Mouse (Mus musculus) neural tube, embryonic 11.5 days (tissue): Measurements from ENCODE around the gene Dnlz. TPM values are rescaled to one million over a fixed set of nuclear protein-coding genes. Genes with fewer than 3 reads are reported as not detected.
"Not testable (repeated sequence)": the region's sequence is repeated elsewhere in the genome, so short reads cannot be mapped to it uniquely, and the experiment has no call there.

Experiments
- ATAC-seq: fragments of 200-750 bp; cut with Nextera tagmentation; 2 replicates; pipeline ENCODE4 v1.8.0; 2017; ENCODE audit warnings: moderate number of reproducible peaks, mild to moderate bottlenecking, moderate TSS enrichment, moderate library complexity; ENCODE audit not compliant: insufficient read depth, low FRiP score, low TSS enrichment
- DNase-seq: peaks from one replicate; pipeline ENCODE4 v3.0.0-alpha.2; 2015; ENCODE audit warnings: low spot score
- H3K27ac ChIP-seq: fragments of 300-500 bp; sonication (generic); 2 replicates; pipeline ENCODE4 v1.5.1; 2014; ENCODE audit warnings: low read depth, mild to moderate bottlenecking, low read length
- H3K27me3 ChIP-seq: fragments of 300-500 bp; sonication (generic); 2 replicates; pipeline ENCODE4 v1.6.1; 2014; ENCODE audit warnings: mild to moderate bottlenecking, low read length, mixed read lengths; ENCODE audit not compliant: control insufficient read depth, insufficient read depth
- H3K36me3 ChIP-seq: fragments of 300-500 bp; sonication (generic); 2 replicates; pipeline ENCODE4 v1.6.1; 2014; ENCODE audit warnings: mild to moderate bottlenecking, low read length, moderate library complexity, mixed read lengths; ENCODE audit not compliant: control insufficient read depth, insufficient read depth
- H3K4me1 ChIP-seq: fragments of 300-500 bp; sonication (generic); 2 replicates; pipeline ENCODE4 v1.6.1; 2014; ENCODE audit warnings: low read length, mixed read lengths; ENCODE audit not compliant: control insufficient read depth, insufficient read depth
- H3K4me2 ChIP-seq: fragments of 300-500 bp; sonication (generic); 2 replicates; pipeline ENCODE4 v1.6.1; 2014; ENCODE audit warnings: low read depth, mild to moderate bottlenecking, moderate library complexity
- H3K4me3 ChIP-seq: fragments of 300-500 bp; sonication (generic); 2 replicates; pipeline ENCODE4 v1.5.1; 2014; ENCODE audit warnings: low read depth, low read length
- H3K9ac ChIP-seq: fragments of 300-500 bp; sonication (generic); 2 replicates; pipeline ENCODE4 v1.6.1; 2014; ENCODE audit warnings: mild to moderate bottlenecking, low read length
- H3K9me3 ChIP-seq: fragments of 300-500 bp; sonication (generic); 2 replicates; pipeline ENCODE4 v1.6.1; 2016; ENCODE audit warnings: low read length; ENCODE audit not compliant: control insufficient read depth
- WGBS: fragments of 180-500 bp; shearing (Covaris S2); extraction: QIAGEN DNeasy Blood & Tissue Kit; methylation state at CpG from one replicate; pipeline ENCODE4 v1.1.7; 2014; 5-methylcytosine and 5-hydroxymethylcytosine counted together
- polyA plus RNA-seq: library from polyadenylated mRNA; unstranded; fragments of >200 nt; fragmentation: Nextera tagmentation; extraction: Ambion mirVana; gene quantifications from 2 replicates; pipeline ENCODE4 v1.2.1, GENCODE M21; 2014

Gene Dnlz
- polyA plus RNA-seq, 1 experiment from 2014 or later, result 35.6 TPM

DNA sequence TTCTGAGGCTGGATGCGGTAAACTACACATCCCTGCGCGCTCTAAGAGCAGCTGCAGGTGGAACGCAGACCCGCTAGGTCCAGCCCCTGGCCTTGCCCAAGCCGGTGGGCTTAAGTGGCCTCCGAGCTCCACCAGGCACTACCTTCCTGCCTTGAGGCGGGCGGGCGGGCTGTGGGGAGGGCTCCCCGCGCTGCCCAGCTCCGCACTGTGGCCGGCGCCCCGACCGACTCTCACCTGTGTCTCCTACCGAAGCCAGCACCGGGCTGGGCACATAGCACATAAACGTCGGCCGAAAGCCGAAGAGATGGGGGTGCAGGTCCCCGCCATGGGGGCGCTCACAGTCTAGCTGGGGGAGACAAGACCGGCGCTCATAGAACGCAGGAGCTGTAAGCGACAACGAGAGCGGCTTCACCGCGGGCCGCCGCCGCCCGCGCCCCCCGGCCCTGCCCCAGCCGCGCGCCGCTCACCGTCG is 36.8 kb upstream of the Dnlz start:
- peaks cover 38% of the 10 kb centered on the region for H3K36me3 ChIP-seq
- peak; percentile 31 for DNase-seq

DNA sequence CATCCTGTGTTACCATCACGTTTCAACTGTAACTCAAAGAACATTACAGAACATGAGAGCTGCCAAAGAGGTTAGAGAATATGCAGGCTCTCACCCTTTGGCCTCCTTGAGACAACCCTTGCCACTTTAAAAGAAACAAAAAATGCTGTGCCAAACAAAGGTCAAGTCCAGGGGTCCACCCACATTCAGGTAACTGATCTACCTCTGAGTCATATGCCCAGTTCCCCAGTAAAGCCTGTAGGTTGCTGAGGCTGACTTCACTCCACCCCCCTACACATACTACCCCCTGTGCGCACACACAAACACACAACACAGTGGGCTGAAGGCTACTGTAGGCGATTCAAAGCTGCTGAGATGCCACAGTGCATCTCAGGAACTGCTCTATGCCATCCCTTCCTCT is 35.8 kb upstream of the Dnlz start:
- Histone ChIP-seq H3K9ac (no peak overlapping the region), H3K36me3 (peaks cover 42% of the 10 kb centered on the region), H3K4me2 (peak overlapping the region; percentile 99), H3K27me3 (no peaks in the 10 kb centered on the region), H3K4me1 (peaks cover 10% of the 10 kb centered on the region; the same call in 1 of the 2 replicates), H3K9me3 (no peaks in the 10 kb centered on the region), H3K4me3 (peak overlapping the region; percentile 93; the same call in 1 of the 2 replicates), H3K27ac (no peak overlapping the region)
- ATAC-seq (no peak), DNase-seq (no peak)
- WGBS, result 88% methylated on average over 3 of the region's 3 CpGs

More for the DNA sequence above, 36.8 kb upstream of the Dnlz start:
- under 1% methylated on average over 45 of the region's 45 CpGs for WGBS
- no peaks in the 10 kb centered on the region for H3K27me3 ChIP-seq
- peak overlapping the region; percentile 92 for H3K9ac ChIP-seq
- peak overlapping the region; percentile 62 for H3K27ac ChIP-seq
- H3K9me3 ChIP-seq, result no peaks in the 10 kb centered on the region
- peak overlapping the region; percentile 93 for H3K4me3 ChIP-seq
- H3K4me1 ChIP-seq, result peaks cover 10% of the 10 kb centered on the region; the same call in 1 of the 2 replicates
- peak overlapping the region; percentile 99 for H3K4me2 ChIP-seq
- peak; percentile 60; the same call in 1 of the 2 replicates for ATAC-seq

GRCm38 (mm10) chr2:26380871-26381270 is 29.0 kb upstream of the Dnlz start:
- ATAC-seq, H3K4me1 ChIP-seq: not testable (repeated sequence)
- H3K36me3 ChIP-seq, result peaks cover 31% of the 10 kb centered on the region

DNA sequence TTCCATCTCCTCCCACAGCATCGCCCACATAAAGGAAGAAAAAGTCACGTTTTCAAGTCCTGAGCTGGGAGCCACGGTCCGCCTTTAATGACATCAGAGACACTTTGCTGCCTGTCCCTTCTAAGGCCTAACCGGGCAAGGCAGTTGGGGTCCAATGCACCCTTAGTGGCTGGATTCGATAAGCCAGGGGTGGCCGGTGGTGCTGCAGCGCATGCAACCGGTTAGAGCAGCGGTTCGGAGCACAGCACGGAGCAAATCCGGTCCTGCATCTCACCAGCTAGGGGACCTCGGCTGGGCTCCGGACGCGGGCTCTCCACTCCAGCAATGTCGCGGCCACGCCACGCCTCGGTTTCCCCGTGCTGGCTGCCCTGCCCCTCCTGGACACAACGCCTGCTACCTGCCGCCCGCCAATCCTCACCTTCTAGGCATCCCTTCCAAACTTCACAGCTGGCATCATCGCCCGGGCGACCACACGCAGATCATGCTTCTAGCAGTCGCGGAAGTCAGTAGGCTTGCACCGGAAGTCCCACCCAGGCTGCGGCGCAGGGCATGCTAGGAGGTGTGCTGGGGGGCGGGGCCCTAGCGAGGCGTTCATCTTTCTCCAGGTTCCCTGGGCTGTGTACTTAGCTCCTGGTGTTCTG is 28.3 kb upstream of the Dnlz start, which contains the start of gene Snapc4:
Gene Snapc4, minus strand, starts transcription at position 523 of the 641 bp plus-strand sequence.
- DNase-seq (peak; percentile 87), ATAC-seq (peak; percentile 89)
- Histone ChIP-seq H3K9me3 (no peaks in the 10 kb centered on the region), H3K4me3 (peak within 1 kb of the TSS; percentile 80), H3K27ac (no peak within 1 kb of the TSS), H3K4me2 (peak within 1 kb of the TSS; percentile 62), H3K4me1 (no peaks in the 10 kb centered on the region), H3K9ac (peak within 1 kb of the TSS; percentile 68), H3K36me3 (peaks cover 31% of the 10 kb centered on the region), H3K27me3 (no peaks in the 10 kb centered on the region)
- WGBS, result under 1% methylated on average over 38 of the region's 38 CpGs

More at GRCm38 (mm10) chr2:26380871-26381270, 29.0 kb upstream of the Dnlz start:
- not testable (repeated sequence) for H3K9me3 ChIP-seq, H3K27ac ChIP-seq, H3K27me3 ChIP-seq, DNase-seq
- Histone ChIP-seq H3K4me3 (peak overlapping the region; percentile 80), H3K4me2 (peak overlapping the region; percentile 62), H3K9ac (peak overlapping the region; percentile 68; the same call in 1 of the 2 replicates)
- WGBS, result 33% methylated on average over 6 of the region's 6 CpGs

GRCm38 (mm10) chr2:26372396-26372795 is 20.5 kb upstream of the Dnlz start:
- H3K4me2 ChIP-seq, result no peak overlapping the region
- H3K27me3 ChIP-seq, result no peaks in the 10 kb centered on the region
- no peaks in the 10 kb centered on the region for H3K4me1 ChIP-seq
- H3K36me3 ChIP-seq, result peaks cover 42% of the 10 kb centered on the region
- WGBS, result 95% methylated on average over 8 of the region's 8 CpGs
- H3K9me3 ChIP-seq, result no peaks in the 10 kb centered on the region
- H3K9ac ChIP-seq, result no peak overlapping the region
- H3K4me3 ChIP-seq, result no peak overlapping the region
- ATAC-seq (no peak), DNase-seq (no peak)
- H3K27ac ChIP-seq, result no peak overlapping the region

- ATAC-seq, result no peak
- WGBS, result 92% methylated on average over 1 of the region's 1 CpGs
- H3K9ac ChIP-seq, result no peak overlapping the region
- H3K27ac ChIP-seq, result no peak overlapping the region
- H3K9me3 ChIP-seq, result no peaks in the 10 kb centered on the region
- no peaks in the 10 kb centered on the region for H3K4me1 ChIP-seq
- no peak for DNase-seq
- H3K36me3 ChIP-seq, result peaks cover 30% of the 10 kb centered on the region
- no peaks in the 10 kb centered on the region for H3K27me3 ChIP-seq
- no peak overlapping the region for H3K4me3 ChIP-seq
- H3K4me2 ChIP-seq, result no peak overlapping the region
Observed at GRCm38 (mm10) chr2:26368572-26368971, 16.7 kb upstream of the Dnlz start.

GRCm38 (mm10) chr2:26367911-26368310 is 16.0 kb upstream of the Dnlz start:
- Histone ChIP-seq H3K36me3 (peaks cover 28% of the 10 kb centered on the region), H3K4me1 (no peaks in the 10 kb centered on the region), H3K27ac (no peak overlapping the region), H3K4me3 (no peak overlapping the region), H3K27me3 (no peaks in the 10 kb centered on the region), H3K9ac (no peak overlapping the region), H3K9me3 (no peaks in the 10 kb centered on the region), H3K4me2 (no peak overlapping the region)
- no peak for ATAC-seq
- WGBS, result 87% methylated on average over 6 of the region's 6 CpGs
- DNase-seq, result no peak

- no peak overlapping the region for H3K4me2 ChIP-seq
- H3K4me1 ChIP-seq, result no peaks in the 10 kb centered on the region
- ATAC-seq (no peak), DNase-seq (no peak)
- H3K9me3 ChIP-seq, result no peaks in the 10 kb centered on the region
- no peak overlapping the region for H3K27ac ChIP-seq
- no peak overlapping the region for H3K4me3 ChIP-seq
- H3K9ac ChIP-seq, result no peak overlapping the region
- H3K36me3 ChIP-seq, result peaks cover 25% of the 10 kb centered on the region
- H3K27me3 ChIP-seq, result no peaks in the 10 kb centered on the region
- 91% methylated on average over 10 of the region's 10 CpGs for WGBS
Observed at GRCm38 (mm10) chr2:26364738-26365465, 13.0 kb upstream of the Dnlz start.
